Mouse (Mus musculus) limb, embryonic 12.5 days (tissue): ENCODE measurements around the gene Lgi2. TPM values are rescaled to one million over a fixed set of nuclear protein-coding genes. Genes with fewer than 3 reads are reported as not detected.

Experiments
- ATAC-seq: fragments of 200-750 bp; cut with Nextera tagmentation; 2 replicates; pipeline ENCODE4 v1.8.0; 2017; ENCODE audit warnings: low read depth, moderate TSS enrichment; ENCODE audit not compliant: insufficient number of reproducible peaks, insufficient read depth, low FRiP score, low TSS enrichment
- H3K27ac ChIP-seq: fragments of 300-500 bp; sonication (generic); 2 replicates; pipeline ENCODE4 v1.5.1; 2016; ENCODE audit warnings: mild to moderate bottlenecking, moderate library complexity
- H3K27me3 ChIP-seq: fragments of 300-500 bp; sonication (generic); 2 replicates; pipeline ENCODE4 v1.6.1; 2016; ENCODE audit warnings: mild to moderate bottlenecking, moderate library complexity
- H3K36me3 ChIP-seq: fragments of 300-500 bp; sonication (generic); 2 replicates; pipeline ENCODE4 v1.6.1; 2016; ENCODE audit warnings: mild to moderate bottlenecking, moderate library complexity
- H3K4me1 ChIP-seq: fragments of 300-500 bp; sonication (generic); replicated peaks from 2 replicates; pipeline ENCODE4 v1.6.1; 2016
- H3K4me2 ChIP-seq: fragments of 300-500 bp; sonication (generic); 2 replicates; pipeline ENCODE4 v1.6.1; 2016; ENCODE audit warnings: mild to moderate bottlenecking, moderate library complexity
- H3K4me3 ChIP-seq: fragments of 300-500 bp; sonication (generic); replicated peaks from 2 replicates; pipeline ENCODE4 v1.5.1; 2016; ENCODE audit warnings: mild to moderate bottlenecking
- H3K9ac ChIP-seq: fragments of 300-500 bp; sonication (generic); replicated peaks from 2 replicates; pipeline ENCODE4 v1.6.1; 2016; ENCODE audit warnings: mild to moderate bottlenecking, moderate library complexity
- H3K9me3 ChIP-seq: fragments of 300-500 bp; sonication (generic); 2 replicates; pipeline ENCODE4 v1.6.1; 2016; ENCODE audit warnings: mild to moderate bottlenecking, moderate library complexity
- WGBS: fragments of 180-500 bp; shearing (Covaris S2); methylation state at CpG from one replicate; pipeline ENCODE4 v1.1.7; 2016; 5-methylcytosine and 5-hydroxymethylcytosine counted together
- polyA plus RNA-seq: library from polyadenylated mRNA; unstranded; fragments of >200 nt; fragmentation: Nextera tagmentation; extraction: Ambion mirVana; gene quantifications from 2 replicates; pipeline ENCODE4 v1.2.1, GENCODE M21; 2016

The Lgi2 gene
- polyA plus RNA-seq, 1 experiment from 2014 or later: 1.2 TPM

DNA sequence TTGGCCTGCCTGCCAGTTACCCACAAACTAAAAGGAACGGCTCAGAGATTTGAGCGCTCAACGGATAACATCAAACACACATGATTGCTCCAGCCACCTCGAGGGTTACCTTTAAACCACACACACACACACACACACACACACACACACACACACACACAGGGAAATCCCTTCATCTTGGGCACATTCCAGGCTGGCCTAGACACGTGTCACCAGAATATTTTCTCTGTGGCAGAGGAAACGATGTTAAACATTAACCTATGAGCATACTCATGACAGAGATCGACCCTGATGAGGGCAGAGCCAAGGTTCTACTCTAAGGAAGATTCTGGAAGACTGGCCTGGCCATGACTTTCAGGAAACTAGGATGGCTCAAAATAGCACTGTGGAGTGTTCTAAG lies 29.2 kb downstream of the Lgi2 start:
- Histone ChIP-seq H3K36me3 (no peaks in the 10 kb centered on the region), H3K9me3 (no peaks in the 10 kb centered on the region), H3K4me2 (no peak overlapping the region), H3K4me3 (no peak overlapping the region), H3K27me3 (no peaks in the 10 kb centered on the region), H3K4me1 (0 out of 2 replicates have a peak, but pooled peaks cover 4% of the 10 kb centered on the region), H3K9ac (no peak overlapping the region), H3K27ac (no peak overlapping the region)
- no peak for ATAC-seq
- WGBS: 63% methylated on average over 7 of the region's 7 CpGs

- Histone ChIP-seq H3K9me3 (no peaks in the 10 kb centered on the region), H3K4me1 (0 out of 2 replicates have a peak, but pooled peaks cover 4% of the 10 kb centered on the region), H3K9ac (no peak overlapping the region), H3K4me2 (no peak overlapping the region), H3K36me3 (no peaks in the 10 kb centered on the region), H3K27me3 (no peaks in the 10 kb centered on the region), H3K27ac (no peak overlapping the region), H3K4me3 (no peak overlapping the region)
- no peak for ATAC-seq
- 76% methylated on average over 14 of the region's 14 CpGs for WGBS
Measured at GRCm38 (mm10) chr5:52534798-52535590, 31.3 kb downstream of the Lgi2 start.

- no peak for ATAC-seq
- no peaks in the 10 kb centered on the region for H3K36me3 ChIP-seq
- no peaks in the 10 kb centered on the region for H3K27me3 ChIP-seq
- H3K9ac ChIP-seq: no peak overlapping the region
- no peaks in the 10 kb centered on the region for H3K9me3 ChIP-seq
- H3K27ac ChIP-seq: no peak overlapping the region
- WGBS: 84% methylated on average over 9 of the region's 9 CpGs
- 0 out of 2 replicates have a peak, but pooled peaks cover 4% of the 10 kb centered on the region for H3K4me1 ChIP-seq
- H3K4me2 ChIP-seq: no peak overlapping the region
- H3K4me3 ChIP-seq: no peak overlapping the region
Measured at GRCm38 (mm10) chr5:52533705-52534104, 32.6 kb downstream of the Lgi2 start.

- H3K4me3 ChIP-seq: no peak overlapping the region
- no peaks in the 10 kb centered on the region for H3K27me3 ChIP-seq
- H3K4me1 ChIP-seq: no peaks in the 10 kb centered on the region
- H3K9me3 ChIP-seq: no peaks in the 10 kb centered on the region
- H3K9ac ChIP-seq: no peak overlapping the region
- WGBS: 31% methylated on average over 7 of the region's 7 CpGs
- H3K27ac ChIP-seq: no peak overlapping the region
- no peaks in the 10 kb centered on the region for H3K36me3 ChIP-seq
- ATAC-seq: no peak
- no peak overlapping the region for H3K4me2 ChIP-seq
Measured at GRCm38 (mm10) chr5:52528545-52528944, 37.7 kb downstream of the Lgi2 start.

- H3K36me3 ChIP-seq: no peaks in the 10 kb centered on the region
- no peak overlapping the region for H3K4me2 ChIP-seq
- no peak overlapping the region for H3K9ac ChIP-seq
- no peak overlapping the region for H3K27ac ChIP-seq
- no peak overlapping the region for H3K4me3 ChIP-seq
- whole genome bisulfite sequencing: 87% methylated on average over 8 of the region's 8 CpGs
- no peaks in the 10 kb centered on the region for H3K27me3 ChIP-seq
- no peaks in the 10 kb centered on the region for H3K9me3 ChIP-seq
- no peak for ATAC-seq
- no peaks in the 10 kb centered on the region for H3K4me1 ChIP-seq
Measured at GRCm38 (mm10) chr5:52526324-52526986, 39.8 kb downstream of the Lgi2 start.

- ATAC-seq: no peak
- Histone ChIP-seq H3K27me3 (no peaks in the 10 kb centered on the region), H3K9ac (no peak overlapping the region), H3K36me3 (no peaks in the 10 kb centered on the region), H3K4me3 (no peak overlapping the region), H3K4me2 (no peak overlapping the region), H3K27ac (no peak overlapping the region), H3K9me3 (no peaks in the 10 kb centered on the region), H3K4me1 (no peaks in the 10 kb centered on the region)
- WGBS: 52% methylated on average over 3 of the region's 3 CpGs
Measured at GRCm38 (mm10) chr5:52524207-52524606, 42.1 kb downstream of the Lgi2 start.

DNA sequence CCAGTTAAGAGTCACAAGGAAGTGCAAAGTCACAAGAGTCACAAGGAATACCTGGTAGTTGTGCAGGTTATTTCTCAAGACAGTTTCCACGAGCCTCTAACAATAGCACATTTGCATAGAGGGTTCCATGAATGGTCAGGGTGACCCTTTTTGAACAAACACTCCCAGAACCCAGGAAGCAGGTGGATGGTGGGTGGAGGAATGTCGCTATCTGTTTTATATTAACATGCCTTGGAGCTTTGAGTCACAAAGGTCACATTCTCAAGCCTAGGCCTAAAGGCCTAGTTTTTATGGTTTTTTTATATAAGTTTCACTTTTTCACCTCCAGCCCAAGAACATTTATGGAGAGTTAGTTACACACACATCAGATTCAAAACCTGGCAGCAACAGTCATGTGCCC lies 46.3 kb downstream of the Lgi2 start:
- Histone ChIP-seq H3K4me3 (no peak overlapping the region), H3K4me1 (0 out of 2 replicates have a peak, but pooled peaks cover 5% of the 10 kb centered on the region), H3K9me3 (no peaks in the 10 kb centered on the region), H3K4me2 (no peak overlapping the region), H3K9ac (no peak overlapping the region), H3K27me3 (peaks cover 23% of the 10 kb centered on the region), H3K27ac (no peak overlapping the region), H3K36me3 (no peaks in the 10 kb centered on the region)
- WGBS: 80% methylated on average over 2 of the region's 2 CpGs
- no peak for ATAC-seq

DNA sequence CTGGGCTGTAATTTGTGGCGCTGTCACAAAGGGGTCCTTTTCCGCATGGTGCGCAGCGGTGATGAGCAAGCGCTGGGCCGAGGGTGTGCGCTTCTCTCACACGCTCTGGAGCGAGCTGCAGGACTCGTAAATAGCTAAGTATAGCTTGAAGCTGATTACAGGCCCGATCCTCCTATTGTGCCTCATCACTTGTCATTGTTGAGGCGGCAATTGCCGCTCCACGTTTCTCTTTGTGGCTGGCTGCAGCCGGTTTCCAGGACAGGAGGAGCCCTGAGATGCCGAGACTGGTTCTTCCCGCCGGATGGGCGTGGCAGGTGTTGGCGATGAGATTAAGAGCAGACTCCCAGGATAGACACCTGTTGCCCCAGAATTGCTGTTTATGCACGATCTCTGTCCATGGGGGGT lies 50.2 kb downstream of the Lgi2 start:
- Histone ChIP-seq H3K4me2 (peak overlapping the region; percentile 50), H3K9me3 (no peaks in the 10 kb centered on the region), H3K36me3 (no peaks in the 10 kb centered on the region), H3K4me1 (0 out of 2 replicates have a peak, but pooled peaks cover 5% of the 10 kb centered on the region), H3K9ac (0 out of 2 replicates have a peak overlapping the region, but pooled peaks have one; percentile 37), H3K4me3 (peak overlapping the region; percentile 21), H3K27me3 (peaks cover 32% of the 10 kb centered on the region), H3K27ac (no peak overlapping the region)
- WGBS: 20% methylated on average over 21 of the region's 21 CpGs
- no peak for ATAC-seq

- H3K9me3 ChIP-seq: no peaks in the 10 kb centered on the region
- peaks cover 32% of the 10 kb centered on the region for H3K27me3 ChIP-seq
- peak overlapping the region; percentile 21 for H3K4me3 ChIP-seq
- peak overlapping the region; percentile 50 for H3K4me2 ChIP-seq
- H3K27ac ChIP-seq: no peak overlapping the region
- no peak for ATAC-seq
- H3K36me3 ChIP-seq: no peaks in the 10 kb centered on the region
- 0 out of 2 replicates have a peak, but pooled peaks cover 5% of the 10 kb centered on the region for H3K4me1 ChIP-seq
- H3K9ac ChIP-seq: no peak overlapping the region
- 29% methylated on average over 22 of the region's 22 CpGs for WGBS
Measured at GRCm38 (mm10) chr5:52515246-52516021, 50.8 kb downstream of the Lgi2 start.

GRCm38 (mm10) chr5:52511089-52511488 lies 55.2 kb downstream of the Lgi2 start:
- Histone ChIP-seq H3K9ac (no peak overlapping the region), H3K36me3 (no peaks in the 10 kb centered on the region), H3K27ac (no peak overlapping the region), H3K4me3 (no peak overlapping the region), H3K27me3 (peaks cover 20% of the 10 kb centered on the region), H3K9me3 (no peaks in the 10 kb centered on the region), H3K4me1 (0 out of 2 replicates have a peak, but pooled peaks cover 3% of the 10 kb centered on the region), H3K4me2 (no peak overlapping the region)
- no peak for ATAC-seq
- 61% methylated on average over 3 of the region's 3 CpGs for WGBS

GRCm38 (mm10) chr5:52509416-52509815 lies 56.8 kb downstream of the Lgi2 start:
- Histone ChIP-seq H3K9ac (no peak overlapping the region), H3K4me1 (peaks cover 3% of the 10 kb centered on the region; the same call in 1 of the 2 replicates)
- WGBS: 90% methylated on average over 6 of the region's 6 CpGs

More at GRCm38 (mm10) chr5:52509416-52509815, 56.8 kb downstream of the Lgi2 start:
- Histone ChIP-seq H3K27ac (no peak overlapping the region), H3K4me2 (no peak overlapping the region), H3K4me3 (no peak overlapping the region), H3K9me3 (no peaks in the 10 kb centered on the region), H3K36me3 (no peaks in the 10 kb centered on the region), H3K27me3 (0 out of 2 replicates have a peak, but pooled peaks cover 10% of the 10 kb centered on the region)
- ATAC-seq: no peak
